ENCODE assay signal across 9 mouse cellular contexts in the genomic region with DNA sequence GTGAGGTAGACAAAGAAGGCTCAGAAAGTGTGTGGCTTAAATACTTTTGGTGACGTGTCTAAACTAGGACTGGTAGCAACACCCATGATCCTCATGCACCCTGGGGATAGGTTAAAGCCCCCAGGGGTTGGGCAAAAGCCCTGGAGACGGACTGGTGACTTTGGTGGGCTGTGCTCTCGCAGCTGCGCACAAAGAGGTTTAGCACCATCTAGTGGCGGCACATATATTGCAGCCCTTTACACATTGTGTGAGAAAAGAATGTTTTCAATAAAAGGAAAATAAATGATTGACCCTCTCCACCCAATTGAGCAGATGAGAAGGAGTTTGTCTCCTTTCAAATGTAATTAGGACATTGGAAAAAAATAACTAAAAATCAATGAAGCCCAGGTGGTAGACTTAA. TPM values are rescaled to one million over a fixed set of nuclear protein-coding genes. Genes with fewer than 3 reads are reported as not detected.
DNase-seq lines count a peak whose midpoint lies in the region; TF ChIP-seq lines count a peak whose summit lies in the region.
"Not testable (repeated sequence)": the region's sequence is repeated elsewhere in the genome, so short reads cannot be mapped to it uniquely, and the experiment has no call there.
"Had no signal": no experiment of that assay in that cellular context is flagged by ENCODE, and none has a peak within 500 bp of the region (broad histone marks: within the 10 kb centered on the region; RNA-seq: fewer than 3 reads in every experiment).

No protein-coding gene starts in this region.

- H3K4me3 ChIP-seq in cerebellum, adult 2 months (replicated peaks; ENCODE audit: insufficient read depth, low read depth, low read length) = not testable (repeated sequence)

- H3K27me3 ChIP-seq in cerebellum, adult 2 months (ENCODE audit: control insufficient read depth, insufficient read depth, low read length) = not testable (repeated sequence)

- peak; percentile 55 for TF ChIP-seq CTCF in cerebellum, adult 2 months (IDR thresholded peaks at IDR 0.05; ENCODE audit: borderline replicate concordance, insufficient read depth, low read depth, low read length)

- not testable (repeated sequence) for H3K27ac ChIP-seq in cerebellum, adult 2 months (ENCODE audit: insufficient read depth, low read length)

- WGBS in cerebellum, adult 2 months = 2% methylated on average over 5 of the region's 5 CpGs

- peak; percentile 80 for DNase-seq in NIH3T3 (ENCODE audit: low read depth)
- DNase-seq in cerebellum, adult 2 months = peak; percentile 20 to 32
- peak; percentile 55 for DNase-seq in forelimb bud, embryonic 11.5 days (ENCODE audit: low read depth, low spot score)
- DNase-seq in hindlimb bud, embryonic 11.5 days (ENCODE audit: extremely low spot score, low read depth, low spot score) = peak; percentile 18
- DNase-seq in layer of hippocampus, postnatal 36 days = peak; percentile 45 to 48
- DNase-seq in lung, postnatal 25 days (ENCODE audit: low spot score) = peak; percentile 28
- peak; percentile 59 for DNase-seq in right cerebral cortex, postnatal 14 days
- peak; percentile 45 for DNase-seq in urinary bladder, postnatal 25 days (ENCODE audit: low spot score)

- H3K4me1 ChIP-seq in cerebellum, adult 2 months (ENCODE audit: control insufficient read depth, insufficient read depth, low read length) = not testable (repeated sequence)

- not testable (repeated sequence) for TF ChIP-seq POLR2A in cerebellum, adult 2 months (IDR thresholded peaks at IDR 0.05; ENCODE audit: borderline replicate concordance, insufficient read depth, low read length)

RNA-seq across cellular contexts. Expression of a gene that starts 22.6 kb away (rescaled TPM):
- not detected in 2 replicates for polyA plus RNA-seq in cerebellum, adult 2 months (2012; rRNA removed)
- total RNA-seq in layer of hippocampus, postnatal 36 days (2021) = not detected
- polyA plus RNA-seq: hindbrain, embryonic 16.5 days had no signal

RNA-seq across cellular contexts. Expression of a gene that starts 45.8 kb away (rescaled TPM):
- polyA plus RNA-seq in cerebellum, adult 2 months (2012; rRNA removed) = not detected in 2 replicates
- not detected for total RNA-seq in layer of hippocampus, postnatal 36 days (2021)
- polyA plus RNA-seq: hindbrain, embryonic 16.5 days had no signal

RNA-seq across cellular contexts. Expression of a gene that starts 54.3 kb away (rescaled TPM):
- not detected in 2 replicates for polyA plus RNA-seq in cerebellum, adult 2 months (2012; rRNA removed)
- not detected for total RNA-seq in layer of hippocampus, postnatal 36 days (2021)

RNA-seq across cellular contexts. Expression of a gene that starts 57.6 kb away (rescaled TPM):
- 0.13 and 0.18 TPM in 2 replicates for polyA plus RNA-seq in cerebellum, adult 2 months (2012; rRNA removed)
- under 1 TPM in 1 of 2 experiments, not detected in 1; 0.43 TPM for total RNA-seq in layer of hippocampus, postnatal 36 days (2021)

Comparison
In these comparisons a context has a peak if more than half of its experiments do, and no peak if none do; other contexts are left out.
1. DNase-seq: peak in every context shown above with its lines; median percentile 80 in NIH3T3; 59 in right cerebral cortex, postnatal 14 days; 55 in forelimb bud, embryonic 11.5 days; 46 in layer of hippocampus, postnatal 36 days; 45 in urinary bladder, postnatal 25 days; 28 in lung, postnatal 25 days; 26 in cerebellum, adult 2 months; 18 in hindlimb bud, embryonic 11.5 days.